ENCODE assay signal across 29 mouse cellular contexts in genomic region chr7:136229592-136229991, GRCm38 (mm10).
DNase-seq lines count a peak whose midpoint lies in the region; ATAC-seq lines count a peak whose summit lies in the region.
"Had no signal": no experiment of that assay in that cellular context is flagged by ENCODE, and none has a peak within 500 bp of the region (broad histone marks: within the 10 kb centered on the region; RNA-seq: fewer than 3 reads in every experiment).

No protein-coding gene starts in this region.

- no peak overlapping the region for H3K4me2 ChIP-seq in hindbrain, embryonic 14.5 days (replicated peaks)
- 0 out of 2 replicates have a peak overlapping the region, but pooled peaks have one; percentile 6 for H3K4me2 ChIP-seq in midbrain, embryonic 16.5 days (ENCODE audit: low read length)
- H3K4me2 ChIP-seq: embryonic facial prominence, embryonic 15.5 days; heart, embryonic 15.5 days; intestine, embryonic 15.5 days; limb, embryonic 13.5 days; liver, embryonic 11.5 days; lung, embryonic 15.5 days; neural tube, embryonic 15.5 days; stomach, embryonic 15.5 days had no signal

- H3K27ac ChIP-seq in hindbrain, embryonic 14.5 days, result peak overlapping the region; percentile 10; the same call in 1 of the 2 replicates
- H3K27ac ChIP-seq in hindbrain, embryonic 10.5 days, result no peak overlapping the region
- peak overlapping the region; percentile 60 for H3K27ac ChIP-seq in midbrain, embryonic 16.5 days (ENCODE audit: low read length)
- H3K27ac ChIP-seq: embryonic facial prominence, embryonic 15.5 days; heart, embryonic 10.5 days; heart, embryonic 15.5 days; hindbrain, postnatal 0 days; intestine, embryonic 15.5 days; layer of hippocampus, adult 2 months; left cerebral cortex, adult 2 months; limb, embryonic 13.5 days; lung, embryonic 15.5 days; neural tube, embryonic 15.5 days; stomach, embryonic 15.5 days had no signal

- H3K9ac ChIP-seq in hindbrain, embryonic 14.5 days, result no peak overlapping the region
- H3K9ac ChIP-seq in midbrain, embryonic 16.5 days (ENCODE audit: low read depth, low read length), result 0 out of 2 replicates have a peak overlapping the region, but pooled peaks have one; percentile 14
- H3K9ac ChIP-seq: embryonic facial prominence, embryonic 15.5 days; heart, embryonic 15.5 days; intestine, embryonic 15.5 days; limb, embryonic 13.5 days; lung, embryonic 15.5 days; neural tube, embryonic 15.5 days; stomach, embryonic 15.5 days had no signal

- no peaks in the 10 kb centered on the region for H3K9me3 ChIP-seq in hindbrain, embryonic 14.5 days (ENCODE audit: control insufficient read depth, low read length)
- no peaks in the 10 kb centered on the region for H3K9me3 ChIP-seq in hindbrain, embryonic 10.5 days
- H3K9me3 ChIP-seq in midbrain, embryonic 16.5 days (replicated peaks; ENCODE audit: control insufficient read depth, low read length, poor library complexity, severe bottlenecking), result no peaks in the 10 kb centered on the region
- H3K9me3 ChIP-seq: embryonic facial prominence, embryonic 15.5 days; heart, embryonic 10.5 days; heart, embryonic 15.5 days; intestine, embryonic 15.5 days; limb, embryonic 13.5 days; lung, embryonic 15.5 days; neural tube, embryonic 15.5 days; stomach, embryonic 15.5 days had no signal

- no peaks in the 10 kb centered on the region for H3K27me3 ChIP-seq in hindbrain, embryonic 14.5 days (ENCODE audit: control insufficient read depth, insufficient read depth, low read length)
- H3K27me3 ChIP-seq in hindbrain, embryonic 10.5 days (ENCODE audit: insufficient read depth, poor library complexity, severe bottlenecking), result no peaks in the 10 kb centered on the region
- no peaks in the 10 kb centered on the region for H3K27me3 ChIP-seq in midbrain, embryonic 16.5 days (ENCODE audit: control insufficient read depth, insufficient read depth, low read depth, low read length)
- H3K27me3 ChIP-seq: embryonic facial prominence, embryonic 15.5 days; intestine, embryonic 15.5 days; lung, embryonic 15.5 days; neural tube, embryonic 15.5 days; stomach, embryonic 15.5 days had no signal

- H3K4me3 ChIP-seq in hindbrain, embryonic 14.5 days (replicated peaks; ENCODE audit: low read length), result no peak overlapping the region
- H3K4me3 ChIP-seq in hindbrain, embryonic 10.5 days, result no peak overlapping the region
- no peak overlapping the region for H3K4me3 ChIP-seq in midbrain, embryonic 16.5 days (ENCODE audit: low read depth, low read length)
- H3K4me3 ChIP-seq: embryonic facial prominence, embryonic 15.5 days; heart, embryonic 10.5 days; heart, embryonic 15.5 days; intestine, embryonic 15.5 days; layer of hippocampus, adult 2 months; left cerebral cortex, adult 2 months; limb, embryonic 13.5 days; lung, embryonic 15.5 days; neural tube, embryonic 15.5 days; stomach, embryonic 15.5 days had no signal

- H3K36me3 ChIP-seq in hindbrain, embryonic 14.5 days (replicated peaks; ENCODE audit: control insufficient read depth, insufficient read depth), result no peaks in the 10 kb centered on the region
- H3K36me3 ChIP-seq in hindbrain, embryonic 10.5 days, result no peaks in the 10 kb centered on the region
- H3K36me3 ChIP-seq in midbrain, embryonic 16.5 days (ENCODE audit: control insufficient read depth, insufficient read depth, low read length), result no peaks in the 10 kb centered on the region
- H3K36me3 ChIP-seq: embryonic facial prominence, embryonic 15.5 days; heart, embryonic 10.5 days; heart, embryonic 15.5 days; intestine, embryonic 15.5 days; limb, embryonic 13.5 days; lung, embryonic 15.5 days; neural tube, embryonic 15.5 days; stomach, embryonic 15.5 days had no signal

- no peak for ATAC-seq in hindbrain, embryonic 14.5 days (ENCODE audit: low FRiP score)
- ATAC-seq in midbrain, embryonic 16.5 days, result peak; percentile 77
- ATAC-seq: forebrain, embryonic 14.5 days; hindbrain, postnatal 0 days; intestine, embryonic 15.5 days had no signal

- WGBS in hindbrain, embryonic 14.5 days, result 50% methylated on average over 11 of the region's 11 CpGs
- 72% methylated on average over 11 of the region's 11 CpGs for WGBS in hindbrain, embryonic 10.5 days
- WGBS in midbrain, embryonic 16.5 days, result 55% methylated on average over 11 of the region's 11 CpGs

- peaks cover 13% of the 10 kb centered on the region for H3K4me1 ChIP-seq in hindbrain, embryonic 14.5 days (replicated peaks; ENCODE audit: control insufficient read depth, insufficient read depth, low read length)
- H3K4me1 ChIP-seq in hindbrain, embryonic 10.5 days (replicated peaks), result peaks cover 19% of the 10 kb centered on the region
- peaks cover 10% of the 10 kb centered on the region for H3K4me1 ChIP-seq in midbrain, embryonic 16.5 days (ENCODE audit: control insufficient read depth, insufficient read depth, low read length)
- H3K4me1 ChIP-seq: heart, embryonic 10.5 days; heart, embryonic 15.5 days; intestine, embryonic 15.5 days; lung, embryonic 15.5 days; neural tube, embryonic 15.5 days; stomach, embryonic 15.5 days had no signal

- DNase-seq in hindbrain, embryonic 14.5 days (ENCODE audit: low spot score), result no peak
- no peak for DNase-seq in hindbrain, embryonic 10.5 days (ENCODE audit: low spot score)
- DNase-seq in testis, postnatal 10 days (ENCODE audit: low spot score), result peak; percentile 30
- no peak for DNase-seq in testis, postnatal 14 days (ENCODE audit: low spot score)
- no peak for DNase-seq in gastrocnemius, postnatal 10 days
- no peak for DNase-seq in ovary, postnatal 10 days (ENCODE audit: low spot score)
- DNase-seq: adrenal gland, postnatal 25 days; cerebellum, adult 18-20 months; cerebellum, postnatal 10 days; gastrocnemius, postnatal 25 days; kidney, adult 2 months; kidney, postnatal 36 days; lung, postnatal 36 days; thymus, adult 18-20 months; thymus, postnatal 25 days had no signal
